Mouse (Mus musculus) heart, postnatal 0 days (tissue): ENCODE results near the gene Hdac4. TPM values are rescaled to one million over a fixed set of nuclear protein-coding genes. Genes with fewer than 3 reads are reported as not detected.

Experiments
- ATAC-seq: fragments of 200-750 bp; cut with Nextera tagmentation; 2 replicates; pipeline ENCODE4 v1.8.0; 2017; ENCODE audit warnings: low read depth, moderate number of reproducible peaks, moderate library complexity; ENCODE audit not compliant: insufficient read depth
- DNase-seq: peaks from one replicate; pipeline ENCODE4 v3.0.0-alpha.2; 2016; ENCODE audit warnings: low spot score
- H3K27ac ChIP-seq: fragments of 300-500 bp; sonication (generic); 2 replicates; pipeline ENCODE4 v1.5.1; 2014; ENCODE audit warnings: low read depth, mild to moderate bottlenecking
- H3K27me3 ChIP-seq: fragments of 300-500 bp; sonication (generic); 2 replicates; pipeline ENCODE4 v1.6.1; 2014; ENCODE audit warnings: low read length, mixed read lengths; ENCODE audit not compliant: control insufficient read depth, insufficient read depth
- H3K36me3 ChIP-seq: fragments of 300-500 bp; sonication (generic); replicated peaks from 2 replicates; pipeline ENCODE4 v1.6.1; 2014; ENCODE audit warnings: low read length, mixed read lengths; ENCODE audit not compliant: control insufficient read depth, insufficient read depth
- H3K4me1 ChIP-seq: fragments of 300-500 bp; sonication (generic); 2 replicates; pipeline ENCODE4 v1.6.1; 2014; ENCODE audit warnings: antibody characterized with exemption; ENCODE audit not compliant: control insufficient read depth, insufficient read depth
- H3K4me2 ChIP-seq: fragments of 300-500 bp; sonication (generic); 2 replicates; pipeline ENCODE4 v1.6.1; 2014; ENCODE audit warnings: low read depth, mild to moderate bottlenecking, low read length, moderate library complexity
- H3K4me3 ChIP-seq: fragments of 300-500 bp; sonication (generic); 2 replicates; pipeline ENCODE4 v1.5.1; 2014; ENCODE audit warnings: low read depth, low read length
- H3K9ac ChIP-seq: fragments of 300-500 bp; sonication (generic); replicated peaks from 2 replicates; pipeline ENCODE4 v1.6.1; 2014; ENCODE audit warnings: low read depth, low read length, mixed read lengths
- H3K9me3 ChIP-seq: fragments of 300-500 bp; sonication (generic); replicated peaks from 2 replicates; pipeline ENCODE4 v1.6.1; 2016; ENCODE audit warnings: low read length; ENCODE audit not compliant: control insufficient read depth
- CTCF ChIP-seq: IDR thresholded peaks from 2 replicates; pipeline ENCODE4 v1.5.1; 2016; ENCODE audit warnings: antibody characterized with exemption, control low read depth, low read depth
- EP300 ChIP-seq: IDR thresholded peaks from 2 replicates; pipeline ENCODE4 v1.6.1; 2016; ENCODE audit warnings: antibody characterized with exemption, low read depth
- WGBS: fragments of 180-500 bp; shearing (Covaris S2); extraction: QIAGEN DNeasy Blood & Tissue Kit; methylation state at CpG from one replicate; pipeline ENCODE4 v1.1.7; 2014; 5-methylcytosine and 5-hydroxymethylcytosine counted together
- polyA plus RNA-seq: library from polyadenylated mRNA; unstranded; fragments of >200 nt; fragmentation: Nextera tagmentation; extraction: Ambion mirVana; gene quantifications from 2 replicates; pipeline ENCODE4 v1.2.1, GENCODE M21; 2015
- total RNA-seq: library from RNA; depleted of rRNA; stranded (reverse); fragments of >200 nt; gene quantifications from 2 replicates; pipeline ENCODE4 v1.2.3, GENCODE M21; 2014; ENCODE audit warnings: low replicate concordance

Hdac4 gene
- total and polyA plus RNA-seq, 2 experiments from 2014 or later = 6.8 to 13.0 TPM

DNA sequence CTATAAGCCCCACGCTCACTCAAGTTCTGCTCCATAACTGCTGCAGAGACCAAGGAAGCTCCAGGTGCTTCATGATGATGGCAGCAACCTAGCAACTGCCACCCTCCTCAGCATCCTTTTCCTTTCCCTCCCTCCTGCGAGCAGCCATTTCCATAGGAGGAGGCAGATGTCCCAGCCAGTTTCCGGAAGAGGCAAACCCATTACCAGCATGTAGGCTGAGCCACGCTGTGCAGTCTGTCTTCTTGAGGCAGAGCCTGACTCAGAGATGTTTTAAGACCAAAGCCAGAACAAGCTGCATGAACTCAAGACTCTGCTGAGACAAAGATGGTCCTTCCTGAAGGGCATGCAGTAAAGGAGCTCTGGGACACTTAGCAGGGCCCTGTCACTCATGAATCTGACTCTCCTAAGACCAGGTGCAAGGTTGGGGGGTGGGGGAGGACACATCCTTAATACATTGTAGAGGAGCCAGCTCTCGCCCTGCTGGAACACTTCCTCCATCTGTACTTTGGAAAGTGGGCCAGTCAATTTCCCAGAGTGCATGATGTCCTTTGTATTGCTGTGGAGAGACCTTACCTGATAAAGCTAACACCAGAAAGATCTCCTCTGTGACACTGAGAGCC, 24.8 kb downstream of the Hdac4 start:
- H3K4me2 ChIP-seq = no peak overlapping the region
- no peak overlapping the region for H3K4me3 ChIP-seq
- no peak for TF ChIP-seq EP300
- TF ChIP-seq CTCF = no peak
- no peak overlapping the region for H3K27ac ChIP-seq
- H3K4me1 ChIP-seq = peaks cover 35% of the 10 kb centered on the region
- WGBS = 90% methylated on average over 5 of the region's 5 CpGs
- no peak overlapping the region for H3K9ac ChIP-seq
- DNase-seq (no peak), ATAC-seq (no peak)
- no peaks in the 10 kb centered on the region for H3K36me3 ChIP-seq
- H3K27me3 ChIP-seq = no peaks in the 10 kb centered on the region
- no peaks in the 10 kb centered on the region for H3K9me3 ChIP-seq

DNA sequence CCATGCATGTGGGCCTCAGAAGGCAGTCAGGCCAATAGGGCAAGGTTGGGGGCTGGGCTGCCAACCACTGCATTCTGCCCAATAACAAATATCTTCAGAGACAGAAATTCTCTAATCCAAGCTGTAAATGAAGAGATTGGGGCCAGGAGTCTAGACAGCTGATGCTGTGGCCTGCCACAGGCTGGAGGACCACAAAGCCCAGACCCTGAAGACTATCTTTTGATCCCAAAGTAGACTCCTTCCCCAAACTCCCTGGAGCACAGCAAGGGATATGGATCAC, 25.8 kb downstream of the Hdac4 start:
- TF ChIP-seq CTCF (no peak), EP300 (no peak)
- DNase-seq = no peak
- no peak overlapping the region for H3K4me3 ChIP-seq
- H3K36me3 ChIP-seq = no peaks in the 10 kb centered on the region
- H3K9ac ChIP-seq = no peak overlapping the region
- no peaks in the 10 kb centered on the region for H3K9me3 ChIP-seq
- H3K27ac ChIP-seq = no peak overlapping the region
- peaks cover 33% of the 10 kb centered on the region for H3K4me1 ChIP-seq
- no peak overlapping the region for H3K4me2 ChIP-seq
- no peak for ATAC-seq
- H3K27me3 ChIP-seq = no peaks in the 10 kb centered on the region

DNA sequence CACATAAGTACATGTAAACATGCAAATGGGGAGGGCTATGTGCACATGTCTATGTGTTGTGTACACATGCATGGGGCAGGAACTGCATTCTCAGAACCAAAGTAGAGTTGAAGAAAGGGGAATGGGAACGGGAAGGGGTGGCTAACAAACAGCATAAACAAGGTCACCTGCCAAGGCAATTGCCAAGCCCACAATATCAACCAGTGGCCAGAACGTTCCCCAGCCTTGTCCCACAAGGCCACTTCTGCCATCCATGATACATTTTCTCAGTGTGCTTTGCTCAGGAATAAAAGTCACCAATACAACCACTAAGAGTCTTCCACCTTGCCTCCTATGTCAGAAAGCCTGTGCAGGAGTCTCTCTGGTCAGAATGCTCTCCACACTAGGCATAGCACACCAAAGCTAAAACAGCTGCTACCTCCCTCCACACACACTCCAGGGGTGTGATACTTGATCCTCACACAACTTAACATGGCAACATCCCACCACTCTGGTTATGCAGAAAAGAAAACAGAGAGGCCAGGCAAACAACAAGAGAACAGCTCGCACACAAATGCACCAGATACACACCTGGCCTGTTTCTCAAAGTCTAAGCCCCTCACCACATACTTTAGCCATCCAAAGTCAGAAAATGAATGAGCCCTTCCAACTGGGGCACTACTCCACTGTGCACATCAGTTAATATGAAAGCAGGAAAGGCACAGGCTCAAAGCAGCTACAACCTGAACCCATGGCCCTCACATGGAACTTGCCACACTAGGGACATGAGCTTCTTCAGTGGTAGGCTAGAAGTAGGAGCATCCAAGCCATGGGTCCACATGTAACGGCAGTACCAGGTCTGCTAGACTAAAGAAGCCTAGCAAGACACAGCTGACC, 26.4 kb downstream of the Hdac4 start:
- Histone ChIP-seq H3K4me2 (no peak overlapping the region), H3K4me3 (no peak overlapping the region), H3K27me3 (no peaks in the 10 kb centered on the region), H3K27ac (no peak overlapping the region), H3K4me1 (peaks cover 29% of the 10 kb centered on the region), H3K9me3 (no peaks in the 10 kb centered on the region), H3K9ac (no peak overlapping the region), H3K36me3 (no peaks in the 10 kb centered on the region)
- ATAC-seq = no peak
- no peak for TF ChIP-seq CTCF
- TF ChIP-seq EP300 = no peak
- no peak for DNase-seq
- 86% methylated on average over 4 of the region's 4 CpGs for WGBS

DNA sequence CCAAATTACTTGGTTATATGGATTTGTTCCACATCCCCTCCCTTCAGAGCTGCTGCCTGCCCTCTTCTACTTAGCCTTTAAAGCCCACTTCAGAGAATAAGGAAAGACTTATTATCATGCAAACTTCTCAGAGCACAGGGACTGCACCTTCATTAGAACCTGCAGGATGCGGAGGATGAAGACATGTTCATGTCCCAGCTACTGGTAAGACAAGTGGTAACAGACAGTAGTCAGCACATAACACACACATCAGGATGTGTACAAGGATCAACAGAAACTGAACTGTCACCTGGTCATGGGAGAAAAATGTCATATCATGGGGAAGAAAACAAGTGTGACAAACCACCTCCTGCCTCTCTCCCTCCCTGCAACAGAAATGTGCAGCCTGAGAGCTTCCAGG, 31.6 kb downstream of the Hdac4 start:
- Histone ChIP-seq H3K27me3 (no peaks in the 10 kb centered on the region), H3K9ac (no peak overlapping the region), H3K36me3 (no peaks in the 10 kb centered on the region), H3K27ac (no peak overlapping the region), H3K4me1 (peaks cover 30% of the 10 kb centered on the region), H3K4me3 (no peak overlapping the region), H3K4me2 (no peak overlapping the region), H3K9me3 (no peaks in the 10 kb centered on the region)
- 92% methylated on average over 1 of the region's 1 CpGs for WGBS
- TF ChIP-seq EP300 = no peak
- no peak for TF ChIP-seq CTCF
- ATAC-seq (no peak), DNase-seq (no peak)

DNA sequence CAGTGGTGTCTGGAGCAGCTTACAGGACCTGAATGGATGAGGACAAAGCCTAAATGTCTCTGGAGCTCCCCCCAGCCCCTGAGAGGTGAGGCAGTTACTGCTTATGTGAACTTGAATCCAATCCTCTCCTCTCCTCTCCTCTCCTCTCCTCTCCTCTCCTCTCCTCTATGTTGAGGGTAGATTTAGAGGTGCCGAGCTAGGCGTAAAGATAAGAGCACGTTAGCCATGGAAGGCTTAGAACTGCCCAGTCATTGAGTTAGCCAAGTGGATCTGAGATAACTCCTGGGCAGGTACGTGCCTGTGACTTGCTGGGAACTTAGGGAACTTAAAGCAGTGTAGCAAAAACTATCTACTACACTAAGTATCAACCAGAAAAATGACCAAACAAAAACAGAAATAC, 35.7 kb downstream of the Hdac4 start:
- no peak overlapping the region for H3K4me3 ChIP-seq
- DNase-seq = no peak
- 49% methylated on average over 4 of the region's 4 CpGs for WGBS
- H3K27ac ChIP-seq = no peak overlapping the region
- no peak for TF ChIP-seq EP300
- H3K9ac ChIP-seq = no peak overlapping the region
- H3K4me2 ChIP-seq = no peak overlapping the region
- no peak for ATAC-seq
- no peaks in the 10 kb centered on the region for H3K9me3 ChIP-seq
- H3K4me1 ChIP-seq = 0 out of 2 replicates have a peak, but pooled peaks cover 4% of the 10 kb centered on the region
- H3K27me3 ChIP-seq = no peaks in the 10 kb centered on the region
- H3K36me3 ChIP-seq = no peaks in the 10 kb centered on the region
